Mouse (Mus musculus) heart, adult 9 months (tissue): Measurements from ENCODE around the gene Lrrn2.
"Not testable (repeated sequence)": the region's sequence is repeated elsewhere in the genome, so short reads cannot be mapped to it uniquely, and the experiment has no call there.

Source experiments
- DNase-seq, 2 experiments: peaks; one replicate each; pipeline ENCODE4 v3.0.0; 2022; ENCODE audit warnings: low spot score in 2 of 2

Lrrn2 gene

GRCm38 (mm10) chr1:132930291-132930690 is 50.2 kb downstream of the Lrrn2 start:
- DNase-seq: no peak

GRCm38 (mm10) chr1:132932421-132932820 is 52.3 kb downstream of the Lrrn2 start:
- DNase-seq: no peak

GRCm38 (mm10) chr1:132934856-132935255 is 54.8 kb downstream of the Lrrn2 start:
- DNase-seq: peak in 1 of 2 experiments; percentile 12

- DNase-seq: no peak
Observed at GRCm38 (mm10) chr1:132937296-132938030, 57.4 kb downstream of the Lrrn2 start.

- DNase-seq: no peak
Observed at GRCm38 (mm10) chr1:132938975-132939374, 58.9 kb downstream of the Lrrn2 start.

GRCm38 (mm10) chr1:132945826-132946225 is 65.8 kb downstream of the Lrrn2 start:
- no peak for DNase-seq

- no peak for DNase-seq
Observed at GRCm38 (mm10) chr1:132947811-132948210, 67.7 kb downstream of the Lrrn2 start.

GRCm38 (mm10) chr1:132956809-132957208 is 76.7 kb downstream of the Lrrn2 start:
- DNase-seq: no peak

- no peak for DNase-seq
Observed at GRCm38 (mm10) chr1:132961751-132962150, 81.7 kb downstream of the Lrrn2 start.

- no peak for DNase-seq
Observed at GRCm38 (mm10) chr1:132964106-132964505, 84.0 kb downstream of the Lrrn2 start.

- DNase-seq: peak; percentile 15 to 18
Observed at GRCm38 (mm10) chr1:132964691-132965090, 84.6 kb downstream of the Lrrn2 start.

- DNase-seq: peak in 1 of 2 experiments; percentile 39
Observed at GRCm38 (mm10) chr1:132968659-132969058, 88.6 kb downstream of the Lrrn2 start.

- no peak for DNase-seq
Observed at GRCm38 (mm10) chr1:132977402-132977801, 97.3 kb downstream of the Lrrn2 start.

GRCm38 (mm10) chr1:132981232-132981631 is 101.2 kb downstream of the Lrrn2 start:
- no peak for DNase-seq

- DNase-seq: peak in 1 of 2 experiments; percentile 13
Observed at GRCm38 (mm10) chr1:132982728-132983127, 102.7 kb downstream of the Lrrn2 start.

GRCm38 (mm10) chr1:132988556-132989459 is 108.7 kb downstream of the Lrrn2 start:
- not testable (repeated sequence) for DNase-seq
